Comparison of ENCODE assay signal across 22 mouse cellular contexts in genomic region chr13:107303322-107303721, GRCm38 (mm10).
DNase-seq lines count a peak whose midpoint lies in the region; ATAC-seq and TF ChIP-seq lines count a peak whose summit lies in the region.
"Had no signal": no experiment of that assay in that cellular context is flagged by ENCODE, and none has a peak within 500 bp of the region (broad histone marks: within the 10 kb centered on the region; RNA-seq: fewer than 3 reads in every experiment).

No protein-coding gene starts in this region.

- H3K9ac ChIP-seq in midbrain, embryonic 11.5 days (ENCODE audit: low read length): no peak overlapping the region
- no peak overlapping the region for H3K9ac ChIP-seq in midbrain, postnatal 0 days (replicated peaks; ENCODE audit: low read length, poor library complexity, severe bottlenecking)
- H3K9ac ChIP-seq: embryonic facial prominence, embryonic 15.5 days; hindbrain, embryonic 12.5 days had no signal

- H3K4me1 ChIP-seq in midbrain, embryonic 11.5 days (ENCODE audit: control insufficient read depth, insufficient read depth, low read length): no peaks in the 10 kb centered on the region
- H3K4me1 ChIP-seq in midbrain, postnatal 0 days (ENCODE audit: insufficient read depth, low read length): no peaks in the 10 kb centered on the region
- H3K4me1 ChIP-seq: embryonic facial prominence, embryonic 15.5 days; hindbrain, embryonic 12.5 days had no signal

- no peak overlapping the region for H3K4me3 ChIP-seq in midbrain, embryonic 11.5 days (ENCODE audit: low read depth, low read length)
- H3K4me3 ChIP-seq in midbrain, postnatal 0 days (ENCODE audit: low read depth, low read length): no peak overlapping the region
- H3K4me3 ChIP-seq: embryonic facial prominence, embryonic 15.5 days; erythroblast, embryonic 14.5 days; forebrain, embryonic 10.5 days; gastrocnemius, adult 2 months; hindbrain, embryonic 12.5 days had no signal

- WGBS in midbrain, embryonic 11.5 days: 82% methylated on average over 5 of the region's 5 CpGs
- WGBS in midbrain, postnatal 0 days: 46% methylated on average over 5 of the region's 5 CpGs

- no peak for TF ChIP-seq CTCF in midbrain, postnatal 0 days (IDR thresholded peaks at IDR 0.05)

- no peaks in the 10 kb centered on the region for H3K27me3 ChIP-seq in midbrain, embryonic 11.5 days (ENCODE audit: control insufficient read depth, insufficient read depth, low read length)
- no peaks in the 10 kb centered on the region for H3K27me3 ChIP-seq in midbrain, postnatal 0 days (ENCODE audit: insufficient read depth, low read length)
- H3K27me3 ChIP-seq: embryonic facial prominence, embryonic 15.5 days; hindbrain, embryonic 12.5 days had no signal

- no peaks in the 10 kb centered on the region for H3K36me3 ChIP-seq in midbrain, embryonic 11.5 days (ENCODE audit: control insufficient read depth, insufficient read depth, low read length)
- no peaks in the 10 kb centered on the region for H3K36me3 ChIP-seq in midbrain, postnatal 0 days (ENCODE audit: insufficient read depth, low read length)
- H3K36me3 ChIP-seq: embryonic facial prominence, embryonic 15.5 days; forebrain, embryonic 10.5 days; hindbrain, embryonic 12.5 days had no signal

- DNase-seq in heart, adult 11 months: peak; percentile 85
- no peak for DNase-seq in heart, postnatal 4 days
- peak; percentile 7 to 18 for DNase-seq in heart, postnatal 10 days
- no peak for DNase-seq in heart, postnatal 25 days (ENCODE audit: low spot score)
- DNase-seq in midbrain, embryonic 11.5 days (ENCODE audit: low spot score, missing footprints): peak; percentile 44
- DNase-seq in midbrain, postnatal 0 days (ENCODE audit: low spot score): no peak
- DNase-seq: adrenal gland, adult 2 months; adrenal gland, postnatal 25 days; cerebellum, adult 18-20 months; cerebellum, adult 9-11 months; cerebellum, postnatal 36 days; gastrocnemius, adult 2 months; gastrocnemius, postnatal 25 days; heart, postnatal 36 days had no signal

- ATAC-seq in midbrain, embryonic 11.5 days (ENCODE audit: low FRiP score): no peak
- ATAC-seq in midbrain, postnatal 0 days (ENCODE audit: low FRiP score): no peak
- ATAC-seq: forebrain, embryonic 14.5 days; hindbrain, embryonic 16.5 days; inflammation-experienced regulatory T-cells, adult 6 months; intestine, postnatal 0 days had no signal

- no peak overlapping the region for H3K4me2 ChIP-seq in midbrain, embryonic 11.5 days
- H3K4me2 ChIP-seq in midbrain, postnatal 0 days (ENCODE audit: low read depth, low read length, poor library complexity, severe bottlenecking): no peak overlapping the region
- H3K4me2 ChIP-seq: embryonic facial prominence, embryonic 15.5 days; hindbrain, embryonic 12.5 days had no signal

- no peaks in the 10 kb centered on the region for H3K9me3 ChIP-seq in midbrain, embryonic 11.5 days (ENCODE audit: control insufficient read depth, low read length)
- H3K9me3 ChIP-seq in midbrain, postnatal 0 days (ENCODE audit: low read length): no peaks in the 10 kb centered on the region
- H3K9me3 ChIP-seq: embryonic facial prominence, embryonic 15.5 days; forebrain, embryonic 10.5 days; hindbrain, embryonic 12.5 days had no signal

- intact Hi-C loops in heart, postnatal 10 days (cut with DNase I): no loop called here
- intact Hi-C loops in heart, postnatal 25 days (cut with DNase I): no loop called here

- no peak overlapping the region for H3K27ac ChIP-seq in midbrain, embryonic 11.5 days (ENCODE audit: low read depth, low read length)
- no peak overlapping the region for H3K27ac ChIP-seq in midbrain, postnatal 0 days (ENCODE audit: low read depth, low read length)
- H3K27ac ChIP-seq: embryonic facial prominence, embryonic 15.5 days; forebrain, embryonic 10.5 days; gastrocnemius, adult 2 months; hindbrain, embryonic 12.5 days had no signal

Comparison
In these comparisons a context has a peak if more than half of its experiments do, and no peak if none do; other contexts are left out.
1. DNase-seq: peak in heart, adult 11 months (single experiment), heart, postnatal 10 days (2 of 2) and midbrain, embryonic 11.5 days (single experiment); none in heart, postnatal 4 days (single experiment), heart, postnatal 25 days (single experiment) and midbrain, postnatal 0 days (single experiment).